Mouse (Mus musculus) adrenal gland, postnatal 14 days (tissue): ENCODE data around the gene Aldh9a1. TPM values are rescaled to one million over a fixed set of nuclear protein-coding genes. Genes with fewer than 3 reads are reported as not detected.

Experiments
- DNase-seq: peaks from one replicate; pipeline ENCODE4 v3.0.0; 2021; ENCODE audit warnings: mixed read lengths
- total RNA-seq: library from RNA; stranded (reverse); gene quantifications from 2 replicates; pipeline ENCODE4 v1.2.3, GENCODE M21; 2021

Gene Aldh9a1
- total RNA-seq, 1 experiment from 2014 or later: 56.9 TPM

GRCm38 (mm10) chr1:167384156-167384555 lies 34.4 kb downstream of the Aldh9a1 start:
- no peak for DNase-seq

GRCm38 (mm10) chr1:167385211-167385610 lies 35.4 kb downstream of the Aldh9a1 start:
- no peak for DNase-seq

- DNase-seq: no peak
Measured at GRCm38 (mm10) chr1:167385636-167386035, 35.8 kb downstream of the Aldh9a1 start.

GRCm38 (mm10) chr1:167386466-167386865 lies 36.7 kb downstream of the Aldh9a1 start:
- DNase-seq: no peak

GRCm38 (mm10) chr1:167387310-167387709 lies 37.5 kb downstream of the Aldh9a1 start:
- peak; percentile 78 for DNase-seq

- DNase-seq: peak; percentile 3
Measured at GRCm38 (mm10) chr1:167387796-167388195, 38.0 kb downstream of the Aldh9a1 start.

- DNase-seq: no peak
Measured at GRCm38 (mm10) chr1:167388571-167388970, 38.8 kb downstream of the Aldh9a1 start.

GRCm38 (mm10) chr1:167389584-167389983 lies 39.8 kb downstream of the Aldh9a1 start:
- no peak for DNase-seq

GRCm38 (mm10) chr1:167390381-167390780 lies 40.6 kb downstream of the Aldh9a1 start:
- peak; percentile 0 for DNase-seq

GRCm38 (mm10) chr1:167391241-167391640 lies 41.5 kb downstream of the Aldh9a1 start:
- no peak for DNase-seq

- DNase-seq: peak; percentile 34
Measured at GRCm38 (mm10) chr1:167392031-167392640, 42.3 kb downstream of the Aldh9a1 start.

- no peak for DNase-seq
Measured at GRCm38 (mm10) chr1:167392687-167393086, 42.9 kb downstream of the Aldh9a1 start.

GRCm38 (mm10) chr1:167393281-167393680 lies 43.5 kb downstream of the Aldh9a1 start:
- DNase-seq: no peak

- peak; percentile 96 for DNase-seq
Measured at GRCm38 (mm10) chr1:167393683-167394492, 44.1 kb downstream of the Aldh9a1 start, which contains the start of gene Mgst3. Mgst3 (minus strand) TSS chr1:167393841.

- no peak for DNase-seq
Measured at GRCm38 (mm10) chr1:167405237-167405636, 55.4 kb downstream of the Aldh9a1 start.

- DNase-seq: no peak
Measured at GRCm38 (mm10) chr1:167409601-167410000, 59.8 kb downstream of the Aldh9a1 start.

GRCm38 (mm10) chr1:167411991-167412715 lies 62.4 kb downstream of the Aldh9a1 start:
- no peak for DNase-seq

- DNase-seq: peak; percentile 81
Measured at GRCm38 (mm10) chr1:167414846-167415245, 65.1 kb downstream of the Aldh9a1 start.
